Mouse (Mus musculus): ENCODE measurements around the gene Enpp5. TPM values are rescaled to one million over a fixed set of nuclear protein-coding genes. Genes with fewer than 3 reads are reported as not detected.

The Enpp5 gene
- total and polyA plus RNA-seq, 3 experiments, result 5.2 to 7.0 TPM; not detected in 1

- TF ChIP-seq USF1 (IDR thresholded peaks at IDR 0.05; ENCODE audit: low read depth, low read length) (no peak), MXI1 (IDR thresholded peaks at IDR 0.05; ENCODE audit: low read depth, low read length) (peak; percentile 73), MAZ (IDR thresholded peaks at IDR 0.05; ENCODE audit: low read depth, low read length) (no peak), HCFC1 (IDR thresholded peaks at IDR 0.05; ENCODE audit: low read depth, low read length) (no peak), JUND (IDR thresholded peaks at IDR 0.05; ENCODE audit: low read depth, low read length) (no peak)
These were observed 1.3 kb upstream of the Enpp5 start (continued) for GRCm38 (mm10) chr17:44077146-44077842.

DNA sequence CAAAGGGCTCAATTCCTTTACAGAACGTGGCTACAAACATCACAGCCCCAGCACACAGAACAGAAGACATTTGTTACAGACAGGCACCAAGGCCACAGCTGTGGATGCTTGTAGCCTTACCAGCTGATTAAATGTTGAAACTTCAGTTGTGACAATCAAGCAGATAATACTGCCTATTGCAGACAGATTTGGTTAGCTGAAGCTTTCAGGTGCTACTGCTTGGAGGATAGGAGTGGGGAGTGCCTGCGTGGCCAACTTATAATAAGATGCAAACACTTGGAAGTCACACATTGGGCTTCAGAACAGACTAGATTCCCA is 811 bp upstream of the Enpp5 start:
- Histone ChIP-seq H3K27me3 (ENCODE audit: control insufficient read depth in 1 of 2, insufficient read depth in 2 of 2, low read length in 2 of 2) (no peaks in the 10 kb centered on the region), H3K36me3 (ENCODE audit: control insufficient read depth in 1 of 2, insufficient read depth in 2 of 2, low read length in 2 of 2) (peaks cover 0 to 9% of the 10 kb centered on the region in 2 experiments; a peak in 3 of 4 replicates), H3K9ac (ENCODE audit: control insufficient read depth, low read depth, low read length, poor library complexity, severe bottlenecking) (peak overlapping the region; percentile 6; the same call in 1 of the 2 replicates), H3K27ac (ENCODE audit: control insufficient read depth, low read depth, low read length) (peak overlapping the region; percentile 47), H3K79me2 (ENCODE audit: control insufficient read depth, insufficient read depth, low read length, poor library complexity) (0 out of 2 replicates have a peak, but pooled peaks cover 2% of the 10 kb centered on the region), H3K4me1 (ENCODE audit: control insufficient read depth in 1 of 2, insufficient read depth in 2 of 2, low read length in 2 of 2) (peaks cover 13 to 20% of the 10 kb centered on the region in 2 experiments), H3K9me3 (replicated peaks; ENCODE audit: insufficient read depth, low read length) (no peaks in the 10 kb centered on the region), H3K4me3 (ENCODE audit: control insufficient read depth in 1 of 2, insufficient read depth in 1 of 2, low read depth in 2 of 2, low read length in 2 of 2) (peak overlapping the region in 1 of 2 experiments; percentile 100; a peak in 2 of 4 replicates)
- DNase-seq (ENCODE audit: low read depth, low spot score), result peak; percentile 53
- TF ChIP-seq ETS1 (IDR thresholded peaks at IDR 0.05; ENCODE audit: low read depth, low read length) (peak; percentile 87), SIN3A (IDR thresholded peaks at IDR 0.05; ENCODE audit: low read length) (peak; percentile 62), EP300 (IDR thresholded peaks at IDR 0.05; ENCODE audit: low read depth in 1 of 2, low read length in 2 of 2) (peak; percentile 1 to 23; a peak in 2 of 4 replicates), TCF12 (IDR thresholded peaks at IDR 0.05; ENCODE audit: low read depth, low read length) (0 out of 2 replicates have a peak, but pooled peaks have one; percentile 4), UBTF (IDR thresholded peaks at IDR 0.05; ENCODE audit: borderline replicate concordance, insufficient read depth, low read depth, low read length) (no peak)

DNA sequence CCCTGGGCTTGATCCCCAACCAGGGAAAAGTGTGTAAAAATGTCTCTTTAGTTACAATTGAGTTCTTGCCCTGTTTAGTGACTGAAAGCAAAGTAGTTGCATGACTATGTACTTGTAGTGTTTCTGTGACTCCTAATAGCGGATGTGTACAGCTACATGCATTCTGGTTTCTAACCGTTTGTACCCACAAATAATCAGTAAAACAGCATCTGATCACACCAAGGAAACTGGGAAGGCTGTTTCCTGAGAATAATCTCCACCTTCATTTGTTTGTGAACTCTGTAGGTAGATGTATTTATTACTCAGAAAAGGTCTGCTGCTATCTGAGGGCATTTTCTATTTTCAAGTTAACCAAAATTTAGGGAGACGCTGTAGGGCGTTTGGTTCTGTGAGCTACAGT is 4.5 kb downstream of the Enpp5 start:
- DNase-seq (ENCODE audit: low read depth, low spot score), result peak; percentile 18
- TF ChIP-seq TCF12 (IDR thresholded peaks at IDR 0.05; ENCODE audit: low read depth, low read length) (peak; percentile 79; the same call in 1 of the 2 replicates), MEF2A (IDR thresholded peaks at IDR 0.05; ENCODE audit: extremely low read depth, insufficient replicate concordance, low read depth, low read length, poor library complexity, severe bottlenecking) (no peak), MAZ (IDR thresholded peaks at IDR 0.05; ENCODE audit: low read depth, low read length) (no peak), ZKSCAN1 (IDR thresholded peaks at IDR 0.05; ENCODE audit: low read depth, low read length) (no peak), KAT2A (conservative IDR thresholded peaks at IDR 0.05; ENCODE audit: low read depth, low read length) (no peak), SIN3A (IDR thresholded peaks at IDR 0.05; ENCODE audit: low read length) (peak; percentile 29; the same call in 1 of the 2 replicates), ETS1 (IDR thresholded peaks at IDR 0.05; ENCODE audit: low read depth, low read length) (peak; percentile 22; the same call in 1 of the 2 replicates), EP300 (IDR thresholded peaks at IDR 0.05; ENCODE audit: low read depth in 1 of 2, low read length in 2 of 2) (peak; percentile 54 to 81), MYB (IDR thresholded peaks at IDR 0.05; ENCODE audit: low read depth, low read length) (peak; percentile 63; the same call in 1 of the 2 replicates), TAL1 (IDR thresholded peaks at IDR 0.05; ENCODE audit: low read length) (no peak)
- 0 out of 4 replicates have a peak overlapping the region, but pooled peaks of 1 of the 2 experiments have one; percentile 29 for H3K4me3 ChIP-seq (ENCODE audit: control insufficient read depth in 1 of 2, insufficient read depth in 1 of 2, low read depth in 2 of 2, low read length in 2 of 2)
- peaks cover 4% of the 10 kb centered on the region in 2 experiments for H3K36me3 ChIP-seq (ENCODE audit: control insufficient read depth in 1 of 2, insufficient read depth in 2 of 2, low read length in 2 of 2)
- 0 out of 2 replicates have a peak, but pooled peaks cover 2% of the 10 kb centered on the region for H3K79me2 ChIP-seq (ENCODE audit: control insufficient read depth, insufficient read depth, low read length, poor library complexity)
- peaks cover under 1 to 17% of the 10 kb centered on the region in 2 experiments; a peak in 3 of 4 replicates for H3K4me1 ChIP-seq (ENCODE audit: control insufficient read depth in 1 of 2, insufficient read depth in 2 of 2, low read length in 2 of 2)
- peak overlapping the region; percentile 58 for H3K27ac ChIP-seq (ENCODE audit: control insufficient read depth, low read depth, low read length)
- H3K9ac ChIP-seq (ENCODE audit: control insufficient read depth, low read depth, low read length, poor library complexity, severe bottlenecking), result peak overlapping the region; percentile 6; the same call in 1 of the 2 replicates
- H3K27me3 ChIP-seq (ENCODE audit: control insufficient read depth in 1 of 2, insufficient read depth in 2 of 2, low read length in 2 of 2), result no peaks in the 10 kb centered on the region
- H3K9me3 ChIP-seq (replicated peaks; ENCODE audit: insufficient read depth, low read length), result no peaks in the 10 kb centered on the region

Data from MEL (cell line).